Mouse (Mus musculus) lung, embryonic 16.5 days (tissue): ENCODE measurements around the gene Dcdc2a. TPM values are rescaled to one million over a fixed set of nuclear protein-coding genes. Genes with fewer than 3 reads are reported as not detected.

ENCODE experiments used
- ATAC-seq: fragments of 200-750 bp; cut with Nextera tagmentation; 2 replicates; pipeline ENCODE4 v1.8.0; 2017; ENCODE audit warnings: low read depth, mild to moderate bottlenecking, moderate library complexity
- H3K27ac ChIP-seq: fragments of 300-500 bp; sonication (generic); 2 replicates; pipeline ENCODE4 v1.5.1; 2014; ENCODE audit warnings: mild to moderate bottlenecking, control low read depth, low read length
- H3K27me3 ChIP-seq: fragments of 300-500 bp; sonication (generic); 2 replicates; pipeline ENCODE4 v1.6.1; 2014; ENCODE audit warnings: low read depth, low read length, mixed read lengths; ENCODE audit not compliant: control insufficient read depth, insufficient read depth
- H3K36me3 ChIP-seq: fragments of 300-500 bp; sonication (generic); 2 replicates; pipeline ENCODE4 v1.6.1; 2014; ENCODE audit warnings: low read length; ENCODE audit not compliant: control insufficient read depth, insufficient read depth
- H3K4me1 ChIP-seq: fragments of 300-500 bp; sonication (generic); replicated peaks from 2 replicates; pipeline ENCODE4 v1.6.1; 2014; ENCODE audit warnings: low read length, mixed read lengths; ENCODE audit not compliant: control insufficient read depth, insufficient read depth
- H3K4me2 ChIP-seq: fragments of 300-500 bp; sonication (generic); 2 replicates; pipeline ENCODE4 v1.6.1; 2014; ENCODE audit warnings: low read depth, low read length, control low read depth
- H3K4me3 ChIP-seq: fragments of 300-500 bp; sonication (generic); 2 replicates; pipeline ENCODE4 v1.5.1; 2014; ENCODE audit warnings: mild to moderate bottlenecking, low read length, control low read depth
- H3K9ac ChIP-seq: fragments of 300-500 bp; sonication (generic); 2 replicates; pipeline ENCODE4 v1.6.1; 2014; ENCODE audit warnings: low read length, control low read depth
- H3K9me3 ChIP-seq: fragments of 300-500 bp; sonication (generic); 2 replicates; pipeline ENCODE4 v1.6.1; 2016; ENCODE audit warnings: low read length; ENCODE audit not compliant: control insufficient read depth
- WGBS: fragments of 180-500 bp; shearing (Covaris S2); extraction: QIAGEN DNeasy Blood & Tissue Kit; methylation state at CpG from one replicate; pipeline ENCODE4 v1.1.7; 2014; 5-methylcytosine and 5-hydroxymethylcytosine counted together
- polyA plus RNA-seq: library from polyadenylated mRNA; unstranded; fragments of >200 nt; fragmentation: Nextera tagmentation; extraction: Ambion mirVana; gene quantifications from 2 replicates; pipeline ENCODE4 v1.2.1, GENCODE M21; 2015

Dcdc2a gene
- polyA plus RNA-seq, 1 experiment from 2014 or later: 3.7 TPM

- Histone ChIP-seq H3K9me3 (no peaks in the 10 kb centered on the region), H3K4me3 (no peak overlapping the region), H3K9ac (no peak overlapping the region), H3K4me1 (peaks cover 9% of the 10 kb centered on the region), H3K27me3 (no peaks in the 10 kb centered on the region), H3K4me2 (no peak overlapping the region), H3K36me3 (no peaks in the 10 kb centered on the region), H3K27ac (no peak overlapping the region)
- ATAC-seq: no peak
- 89% methylated on average over 7 of the region's 7 CpGs for WGBS
Measured at GRCm38 (mm10) chr13:25085147-25085546, 29.3 kb downstream of the Dcdc2a start.

- 86% methylated on average over 5 of the region's 5 CpGs for WGBS
- Histone ChIP-seq H3K4me1 (no peaks in the 10 kb centered on the region), H3K36me3 (no peaks in the 10 kb centered on the region), H3K4me2 (no peak overlapping the region), H3K27me3 (no peaks in the 10 kb centered on the region), H3K27ac (no peak overlapping the region), H3K9ac (no peak overlapping the region), H3K4me3 (no peak overlapping the region), H3K9me3 (no peaks in the 10 kb centered on the region)
- ATAC-seq: no peak
Measured at GRCm38 (mm10) chr13:25091347-25091746, 35.5 kb downstream of the Dcdc2a start.

- Histone ChIP-seq H3K9ac (no peak overlapping the region), H3K4me1 (no peaks in the 10 kb centered on the region), H3K4me3 (no peak overlapping the region), H3K27ac (no peak overlapping the region), H3K36me3 (no peaks in the 10 kb centered on the region), H3K27me3 (no peaks in the 10 kb centered on the region), H3K9me3 (no peaks in the 10 kb centered on the region), H3K4me2 (no peak overlapping the region)
- 81% methylated on average over 4 of the region's 4 CpGs for WGBS
- ATAC-seq: no peak
Measured at GRCm38 (mm10) chr13:25093776-25094175, 38.0 kb downstream of the Dcdc2a start.

- 50% methylated on average over 4 of the region's 4 CpGs for WGBS
Measured at GRCm38 (mm10) chr13:25094381-25094780, 38.6 kb downstream of the Dcdc2a start.

GRCm38 (mm10) chr13:25097348-25097747 lies 41.5 kb downstream of the Dcdc2a start:
- ATAC-seq: no peak
- Histone ChIP-seq H3K4me2 (no peak overlapping the region), H3K9me3 (no peaks in the 10 kb centered on the region), H3K4me1 (no peaks in the 10 kb centered on the region), H3K4me3 (no peak overlapping the region), H3K9ac (no peak overlapping the region), H3K27me3 (no peaks in the 10 kb centered on the region), H3K36me3 (no peaks in the 10 kb centered on the region), H3K27ac (no peak overlapping the region)
- WGBS: 51% methylated on average over 8 of the region's 8 CpGs

More at GRCm38 (mm10) chr13:25094381-25094780, 38.6 kb downstream of the Dcdc2a start:
- H3K9me3 ChIP-seq: no peaks in the 10 kb centered on the region
- no peak overlapping the region for H3K27ac ChIP-seq
- ATAC-seq: no peak
- no peaks in the 10 kb centered on the region for H3K4me1 ChIP-seq
- no peak overlapping the region for H3K4me2 ChIP-seq
- H3K36me3 ChIP-seq: no peaks in the 10 kb centered on the region
- no peak overlapping the region for H3K4me3 ChIP-seq
- no peaks in the 10 kb centered on the region for H3K27me3 ChIP-seq
- no peak overlapping the region for H3K9ac ChIP-seq

DNA sequence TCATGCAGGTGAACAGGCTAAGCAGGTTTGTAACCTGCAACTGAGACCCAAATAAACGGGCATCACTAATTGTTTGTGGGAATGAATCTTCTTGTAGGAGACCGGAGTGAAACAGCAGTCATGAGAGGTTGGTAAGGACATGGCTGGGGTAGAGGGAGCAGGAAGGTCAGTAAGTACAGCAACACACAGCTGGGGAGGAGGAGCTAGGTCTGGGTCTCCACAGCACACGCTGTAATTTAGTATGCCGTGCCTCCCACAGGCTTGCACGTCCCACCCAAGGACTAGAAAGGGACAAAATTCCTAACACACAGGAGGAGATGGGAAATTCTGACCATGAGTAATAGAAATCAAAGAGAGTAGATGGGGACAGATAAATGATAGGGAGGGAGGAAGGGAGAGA lies 42.8 kb downstream of the Dcdc2a start:
- WGBS: 31% methylated on average over 5 of the region's 5 CpGs
- no peak for ATAC-seq
- Histone ChIP-seq H3K4me2 (no peak overlapping the region), H3K4me3 (no peak overlapping the region), H3K4me1 (no peaks in the 10 kb centered on the region), H3K27me3 (no peaks in the 10 kb centered on the region), H3K36me3 (no peaks in the 10 kb centered on the region), H3K9ac (no peak overlapping the region), H3K9me3 (no peaks in the 10 kb centered on the region), H3K27ac (no peak overlapping the region)

GRCm38 (mm10) chr13:25099508-25099907 lies 43.7 kb downstream of the Dcdc2a start:
- H3K27ac ChIP-seq: no peak overlapping the region

DNA sequence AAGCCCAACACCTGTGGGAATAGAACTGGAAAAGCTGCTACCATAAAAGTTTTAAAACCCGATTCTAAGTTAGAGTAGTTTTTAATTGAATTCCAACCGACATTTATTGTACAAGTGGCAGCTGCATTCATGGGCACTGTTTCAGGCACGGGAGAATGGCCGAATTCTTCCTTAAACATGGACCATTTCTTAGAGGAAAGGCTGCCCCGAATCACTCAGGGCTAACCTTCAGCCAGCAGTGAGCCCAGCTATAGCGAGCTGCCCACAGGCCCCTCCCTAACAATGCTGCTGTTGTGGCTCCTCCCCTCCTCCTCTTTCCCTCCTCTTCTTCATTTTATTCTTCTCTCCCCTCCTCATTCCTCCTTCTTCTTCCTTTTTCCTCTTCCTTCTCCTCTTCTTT lies 44.8 kb downstream of the Dcdc2a start:
- no peaks in the 10 kb centered on the region for H3K4me1 ChIP-seq
- ATAC-seq: no peak
- H3K36me3 ChIP-seq: no peaks in the 10 kb centered on the region
- no peak overlapping the region for H3K9ac ChIP-seq
- H3K4me3 ChIP-seq: no peak overlapping the region
- WGBS: 83% methylated on average over 6 of the region's 6 CpGs
- H3K27me3 ChIP-seq: no peaks in the 10 kb centered on the region
- no peaks in the 10 kb centered on the region for H3K9me3 ChIP-seq
- no peak overlapping the region for H3K4me2 ChIP-seq
- H3K27ac ChIP-seq: no peak overlapping the region

More at GRCm38 (mm10) chr13:25099508-25099907, 43.7 kb downstream of the Dcdc2a start:
- H3K4me1 ChIP-seq: no peaks in the 10 kb centered on the region
- 59% methylated on average over 3 of the region's 3 CpGs for WGBS
- H3K9me3 ChIP-seq: no peaks in the 10 kb centered on the region
- H3K4me2 ChIP-seq: no peak overlapping the region
- no peak overlapping the region for H3K9ac ChIP-seq
- H3K4me3 ChIP-seq: no peak overlapping the region
- no peaks in the 10 kb centered on the region for H3K36me3 ChIP-seq
- no peak for ATAC-seq
- H3K27me3 ChIP-seq: no peaks in the 10 kb centered on the region

DNA sequence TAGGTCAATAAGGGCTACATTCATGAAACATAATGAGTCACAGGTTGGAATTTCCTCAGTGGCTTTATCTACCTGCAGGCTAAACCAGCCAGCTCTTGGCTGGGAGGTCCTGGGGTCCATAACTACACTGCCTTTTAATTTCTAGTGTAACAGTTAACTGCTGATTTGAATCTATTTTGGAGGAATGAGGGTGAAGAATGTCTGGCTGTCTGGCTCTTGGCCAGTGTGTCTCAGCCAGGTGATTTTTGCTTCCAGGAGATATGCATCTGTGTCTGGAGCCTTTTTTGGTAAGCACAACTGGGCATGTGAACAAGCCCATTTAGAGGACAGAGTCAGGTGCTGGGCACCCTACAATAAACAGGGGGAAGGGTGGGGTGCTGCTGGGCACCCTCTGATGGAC lies 49.9 kb downstream of the Dcdc2a start:
- H3K27me3 ChIP-seq: no peaks in the 10 kb centered on the region
- H3K27ac ChIP-seq: no peak overlapping the region
- no peaks in the 10 kb centered on the region for H3K9me3 ChIP-seq
- H3K4me3 ChIP-seq: no peak overlapping the region
- H3K4me1 ChIP-seq: no peaks in the 10 kb centered on the region
- H3K4me2 ChIP-seq: no peak overlapping the region
- ATAC-seq: no peak
- no peaks in the 10 kb centered on the region for H3K36me3 ChIP-seq
- no peak overlapping the region for H3K9ac ChIP-seq

DNA sequence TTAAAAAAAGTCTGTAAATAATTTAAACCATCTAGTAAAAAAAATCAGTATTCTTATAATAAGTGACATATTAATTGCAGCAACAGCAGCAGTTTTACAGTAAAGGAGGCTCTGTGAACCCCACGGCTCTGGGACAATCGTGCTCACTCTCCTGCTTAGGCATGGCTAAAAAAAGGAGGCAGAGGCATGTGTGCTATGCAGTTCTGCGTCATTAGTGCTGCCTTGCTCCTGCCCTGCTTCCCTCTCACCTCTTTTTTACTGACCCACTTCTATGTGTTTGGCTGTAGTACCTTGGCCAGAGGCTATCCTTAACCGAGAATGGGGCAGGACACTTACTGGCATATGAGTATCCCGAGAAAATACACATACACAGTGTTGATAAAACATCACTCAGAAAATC lies 50.9 kb downstream of the Dcdc2a start:
- WGBS: 57% methylated on average over 5 of the region's 5 CpGs
- no peak for ATAC-seq

More for the DNA sequence above, 50.9 kb downstream of the Dcdc2a start:
- Histone ChIP-seq H3K36me3 (no peaks in the 10 kb centered on the region), H3K4me2 (no peak overlapping the region), H3K27ac (no peak overlapping the region), H3K9ac (no peak overlapping the region), H3K27me3 (no peaks in the 10 kb centered on the region), H3K4me3 (no peak overlapping the region), H3K4me1 (no peaks in the 10 kb centered on the region), H3K9me3 (no peaks in the 10 kb centered on the region)
